Mouse (Mus musculus) forebrain, embryonic 14.5 days (tissue): Measurements from ENCODE around the gene Kif14. TPM values are rescaled to one million over a fixed set of nuclear protein-coding genes. Genes with fewer than 3 reads are reported as not detected.

Source experiments
- ATAC-seq: fragments of 200-750 bp; cut with Nextera tagmentation; 2 replicates; pipeline ENCODE4 v1.8.0; 2017; ENCODE audit warnings: mild to moderate bottlenecking, moderate library complexity
- DNase-seq: peaks from one replicate; pipeline ENCODE4 v3.0.0-alpha.2; 2015; ENCODE audit warnings: low spot score
- H3K27ac ChIP-seq: fragments of 300-500 bp; sonication (generic); 2 replicates; pipeline ENCODE4 v1.5.1; 2014; ENCODE audit warnings: low read depth, mild to moderate bottlenecking, control low read depth, low read length, moderate library complexity
- H3K27me3 ChIP-seq: fragments of 300-500 bp; sonication (generic); replicated peaks from 2 replicates; pipeline ENCODE4 v1.6.1; 2014; ENCODE audit warnings: low read length, control low read depth, mixed read lengths; ENCODE audit not compliant: control insufficient read depth, insufficient read depth
- H3K36me3 ChIP-seq: fragments of 300-500 bp; sonication (generic); 2 replicates; pipeline ENCODE4 v1.6.1; 2014; ENCODE audit warnings: low read length, control low read depth; ENCODE audit not compliant: control insufficient read depth, insufficient read depth
- H3K4me1 ChIP-seq: fragments of 300-500 bp; sonication (generic); 2 replicates; pipeline ENCODE4 v1.6.1; 2014; ENCODE audit warnings: antibody characterized with exemption, low read length, control low read depth; ENCODE audit not compliant: control insufficient read depth, insufficient read depth
- H3K4me2 ChIP-seq: fragments of 300-500 bp; sonication (generic); 2 replicates; pipeline ENCODE4 v1.6.1; 2014; ENCODE audit warnings: mild to moderate bottlenecking, control low read depth, low read length
- H3K4me3 ChIP-seq: fragments of 300-500 bp; sonication (generic); 2 replicates; pipeline ENCODE4 v1.5.1; 2014; ENCODE audit warnings: low read depth, low read length, control low read depth
- H3K9ac ChIP-seq: fragments of 300-500 bp; sonication (generic); 2 replicates; pipeline ENCODE4 v1.6.1; 2014; ENCODE audit warnings: mild to moderate bottlenecking, low read length, control low read depth, moderate library complexity
- H3K9me3 ChIP-seq: fragments of 300-500 bp; sonication (generic); replicated peaks from 2 replicates; pipeline ENCODE4 v1.6.1; 2016; ENCODE audit warnings: low read length, control low read depth, mixed read lengths; ENCODE audit not compliant: control insufficient read depth
- WGBS: fragments of 180-500 bp; shearing (Covaris S2); extraction: QIAGEN DNeasy Blood & Tissue Kit; methylation state at CpG from one replicate; pipeline ENCODE4 v1.1.7; 2014; 5-methylcytosine and 5-hydroxymethylcytosine counted together
- polyA plus RNA-seq: library from polyadenylated mRNA; unstranded; fragments of >200 nt; fragmentation: Nextera tagmentation; extraction: Ambion mirVana; gene quantifications from 2 replicates; pipeline ENCODE4 v1.2.1, GENCODE M21; 2014

Gene Kif14
- 3.2 and 3.5 TPM in 2 replicates for polyA plus RNA-seq

DNA sequence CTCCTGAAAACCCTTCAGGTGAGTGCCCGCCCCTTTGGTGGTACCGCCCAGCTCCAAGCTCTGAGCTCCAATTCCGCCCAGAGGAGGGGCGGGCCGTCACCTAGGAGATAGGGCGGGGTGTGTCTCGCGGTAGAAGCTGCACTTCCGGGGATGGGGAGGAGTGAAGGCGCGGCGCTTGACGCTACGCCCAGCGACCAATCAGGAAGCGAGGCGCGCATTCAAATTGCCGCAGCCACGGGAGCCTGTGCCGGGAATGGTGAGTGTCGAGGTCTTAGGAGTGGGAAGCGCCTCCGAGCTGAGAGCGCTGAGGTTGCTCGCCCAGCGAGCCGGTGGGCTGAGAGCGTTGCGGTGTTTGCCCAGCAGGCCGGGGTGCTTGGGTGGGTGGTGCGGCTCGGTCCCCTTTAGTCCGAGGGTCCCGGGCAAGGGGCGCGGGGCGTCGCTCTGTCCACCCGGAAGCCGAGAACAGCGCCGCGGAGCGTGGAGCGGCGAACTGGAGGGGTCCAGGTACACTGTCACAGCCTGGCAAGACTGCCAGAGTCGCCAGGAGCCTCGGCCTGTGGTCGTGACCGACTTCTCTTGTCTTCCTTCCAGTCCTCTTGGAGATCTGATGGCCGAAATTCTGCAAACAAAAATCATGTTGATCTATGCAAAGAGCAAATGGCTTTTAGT lies at the start of gene Kif14:
Gene Kif14 (plus strand): TSS at position 201 of the 669 bp plus-strand sequence.
- Histone ChIP-seq H3K9me3 (no peaks in the 10 kb centered on the region), H3K36me3 (0 out of 2 replicates have a peak, but pooled peaks cover 10% of the 10 kb centered on the region), H3K27ac (no peak within 1 kb of the TSS), H3K9ac (peak within 1 kb of the TSS; percentile 61), H3K4me1 (peaks cover 7% of the 10 kb centered on the region), H3K4me2 (peak within 1 kb of the TSS; percentile 84), H3K27me3 (no peaks in the 10 kb centered on the region), H3K4me3 (peak within 1 kb of the TSS; percentile 50)
- 1% methylated on average over 52 of the region's 52 CpGs for WGBS
- peak; percentile 99 for ATAC-seq
- peak; percentile 98 for DNase-seq

DNA sequence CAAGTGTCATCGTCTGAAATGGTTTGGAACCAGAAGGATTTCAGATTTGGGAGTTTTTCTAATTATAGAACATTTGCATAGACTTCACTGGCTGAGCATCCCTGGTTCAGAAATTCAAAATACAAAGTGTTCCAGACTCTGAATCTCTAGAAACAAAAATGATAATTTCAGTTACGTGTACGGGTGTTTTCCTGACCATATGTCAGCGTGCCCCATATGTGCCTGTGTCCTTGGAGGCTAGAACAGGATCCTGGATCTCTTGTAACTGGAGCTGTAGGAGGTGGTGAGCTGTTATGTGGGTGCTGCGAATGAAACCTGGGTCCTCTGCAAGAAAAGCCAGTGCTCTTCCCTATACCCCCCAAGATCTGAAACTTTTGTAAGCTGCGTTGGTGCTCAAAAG lies 47.8 kb upstream of the Kif14 start:
- Histone ChIP-seq H3K9ac (no peak overlapping the region), H3K4me1 (0 out of 2 replicates have a peak, but pooled peaks cover 2% of the 10 kb centered on the region), H3K36me3 (peaks cover 8% of the 10 kb centered on the region; the same call in 1 of the 2 replicates), H3K27ac (no peak overlapping the region), H3K4me2 (no peak overlapping the region), H3K9me3 (no peaks in the 10 kb centered on the region), H3K4me3 (no peak overlapping the region), H3K27me3 (no peaks in the 10 kb centered on the region)
- 94% methylated on average over 6 of the region's 6 CpGs for WGBS
- DNase-seq (no peak), ATAC-seq (no peak)

DNA sequence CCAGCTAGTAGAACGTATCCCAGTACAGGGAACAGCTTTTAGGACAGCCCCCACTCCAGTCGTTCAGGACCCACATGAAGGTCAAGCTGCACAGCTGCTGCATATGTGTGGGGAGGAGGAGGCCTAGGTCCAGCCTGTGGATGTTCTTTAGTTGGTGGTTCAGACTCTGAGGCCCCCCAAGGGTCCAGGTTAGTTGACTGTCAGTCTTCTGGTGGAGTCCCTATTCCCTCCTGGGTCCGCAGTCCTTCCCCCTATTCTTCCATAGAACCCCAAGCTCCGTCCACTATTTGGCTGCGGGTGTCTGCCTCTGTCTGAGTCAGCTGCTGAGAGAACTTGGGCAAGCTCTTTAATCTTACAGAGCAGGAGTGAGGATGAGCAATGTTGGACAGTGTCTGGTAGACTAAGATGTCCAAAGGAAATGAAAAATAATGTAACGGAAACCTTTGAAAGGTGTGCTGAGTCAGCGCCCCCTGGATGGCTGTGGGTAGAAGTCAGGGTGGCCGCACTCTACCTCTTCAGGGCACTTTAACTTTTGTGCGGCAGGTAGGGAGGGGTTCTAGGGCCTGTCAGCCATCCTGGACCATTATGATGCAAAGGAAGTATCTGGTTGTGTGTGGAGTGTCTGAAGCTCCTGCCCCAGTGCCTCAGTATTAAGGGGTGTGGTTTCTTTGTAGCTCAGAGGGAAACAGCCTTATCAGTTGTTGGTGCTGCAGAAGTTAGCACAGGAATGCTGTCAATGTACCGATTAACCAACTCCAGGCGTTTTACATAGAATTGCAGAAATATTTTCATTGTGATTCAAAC lies 38.8 kb upstream of the Kif14 start:
- Histone ChIP-seq H3K27me3 (no peaks in the 10 kb centered on the region), H3K4me1 (no peaks in the 10 kb centered on the region), H3K27ac (no peak overlapping the region), H3K4me3 (no peak overlapping the region), H3K4me2 (no peak overlapping the region), H3K9me3 (no peaks in the 10 kb centered on the region), H3K9ac (no peak overlapping the region), H3K36me3 (peaks cover 8% of the 10 kb centered on the region)
- WGBS, result 77% methylated on average over 11 of the region's 11 CpGs
- DNase-seq (no peak), ATAC-seq (no peak)

DNA sequence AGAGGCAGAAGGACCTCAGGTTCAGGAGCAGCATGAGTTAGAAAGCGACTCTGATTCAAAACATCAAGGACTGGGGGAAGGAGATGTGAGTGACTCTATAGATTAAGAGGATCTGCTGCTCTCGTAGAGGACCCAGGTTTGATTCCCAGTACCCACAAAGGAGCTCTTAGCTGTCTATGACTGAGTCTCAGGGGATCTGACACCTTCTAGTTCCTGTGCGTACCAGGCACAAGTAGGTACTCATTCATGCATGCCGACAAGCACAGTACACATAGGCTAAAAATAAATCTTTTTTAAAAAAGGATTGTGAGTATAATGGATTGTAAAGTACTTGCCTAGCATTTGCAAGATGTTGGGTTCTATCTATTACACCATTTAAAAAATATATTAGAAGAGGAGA lies 37.2 kb upstream of the Kif14 start:
- no peaks in the 10 kb centered on the region for H3K9me3 ChIP-seq
- no peak overlapping the region for H3K4me2 ChIP-seq
- no peak for ATAC-seq
- H3K27me3 ChIP-seq, result no peaks in the 10 kb centered on the region
- WGBS, result 89% methylated on average over 4 of the region's 4 CpGs
- no peak overlapping the region for H3K27ac ChIP-seq
- peaks cover 19% of the 10 kb centered on the region for H3K36me3 ChIP-seq
- H3K9ac ChIP-seq, result no peak overlapping the region
- DNase-seq, result no peak
- H3K4me1 ChIP-seq, result no peaks in the 10 kb centered on the region
- no peak overlapping the region for H3K4me3 ChIP-seq

DNA sequence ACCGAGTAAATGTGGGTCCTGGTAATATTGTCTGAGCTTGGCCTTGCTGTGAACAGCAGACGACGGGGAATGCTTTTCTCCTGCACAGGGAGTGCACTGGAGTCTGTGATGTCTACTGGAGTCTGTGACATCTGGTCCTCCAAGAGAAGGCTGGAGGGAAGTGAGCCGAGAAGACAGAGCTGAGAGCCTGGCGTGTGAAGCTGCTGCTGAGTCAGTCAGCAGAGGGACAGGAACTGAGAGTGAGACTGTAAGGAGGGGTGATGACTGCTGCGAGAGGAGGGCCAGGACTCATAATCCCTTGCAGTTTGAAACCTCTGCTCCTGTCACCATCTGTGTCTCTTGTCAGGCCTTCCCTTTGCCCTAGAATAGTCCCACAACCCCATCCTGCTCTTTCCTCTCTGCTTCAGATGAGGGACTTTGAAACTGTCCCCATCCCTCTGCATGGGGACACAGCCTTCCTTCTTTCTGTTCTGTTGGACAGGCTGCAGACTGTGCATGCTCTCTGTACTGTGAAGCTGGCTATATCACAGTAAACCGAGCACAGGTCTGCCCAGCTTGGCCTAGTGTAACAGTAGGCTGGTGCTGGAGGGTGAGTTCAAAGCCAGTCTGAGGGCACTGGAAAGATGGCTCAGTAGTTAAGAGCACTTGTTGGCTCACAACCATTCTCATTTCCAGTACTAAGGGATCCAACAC lies 35.9 kb upstream of the Kif14 start:
- WGBS, result 71% methylated on average over 7 of the region's 7 CpGs

DNA sequence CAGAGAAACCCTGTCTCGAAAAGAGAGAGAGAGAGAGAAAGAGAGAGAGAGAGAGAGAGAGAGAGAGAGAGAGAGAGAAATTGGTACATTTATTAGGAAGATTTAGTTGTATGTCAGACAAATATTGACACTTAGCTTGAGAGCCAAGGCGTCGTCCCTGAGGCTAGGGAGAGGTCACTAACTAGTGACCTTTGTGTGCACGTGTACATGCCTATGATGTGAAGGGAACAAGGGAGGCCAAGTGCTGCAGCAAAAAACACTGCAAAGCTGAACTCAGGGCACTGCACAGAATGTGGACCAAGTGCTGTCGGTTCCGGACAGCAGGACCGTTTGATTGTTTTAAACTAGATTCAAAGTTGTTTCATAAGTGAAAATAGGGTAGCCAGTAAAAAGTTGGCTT lies 25.4 kb upstream of the Kif14 start:
- H3K36me3 ChIP-seq, result peaks cover 4% of the 10 kb centered on the region; the same call in 1 of the 2 replicates
- no peak for ATAC-seq
- WGBS, result 95% methylated on average over 7 of the region's 7 CpGs

More for the DNA sequence above, 35.9 kb upstream of the Kif14 start:
- Histone ChIP-seq H3K9ac (no peak overlapping the region), H3K27ac (no peak overlapping the region), H3K27me3 (no peaks in the 10 kb centered on the region), H3K4me1 (no peaks in the 10 kb centered on the region), H3K4me2 (no peak overlapping the region), H3K9me3 (no peaks in the 10 kb centered on the region), H3K4me3 (no peak overlapping the region), H3K36me3 (peaks cover 19% of the 10 kb centered on the region)
- no peak for DNase-seq
- no peak for ATAC-seq

DNA sequence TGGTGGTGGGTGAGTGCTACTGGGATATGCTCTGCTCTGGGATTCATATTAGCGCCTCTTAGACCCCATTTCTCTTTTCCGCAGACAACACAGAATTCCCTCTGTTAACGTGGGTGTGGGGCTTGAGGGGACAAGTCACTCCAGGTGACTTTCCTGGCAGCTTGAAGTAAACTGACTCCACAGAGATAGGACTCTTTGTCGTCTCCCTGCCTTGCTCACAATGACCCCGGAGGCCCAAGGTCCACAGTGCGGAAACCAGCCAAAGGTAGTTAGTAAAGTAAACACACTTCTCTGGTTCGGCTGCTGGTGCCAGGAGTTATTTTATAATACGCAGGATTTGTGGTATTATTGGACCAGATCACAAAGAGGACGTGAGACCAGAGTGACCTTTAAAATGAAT lies 23.3 kb upstream of the Kif14 start:
- H3K4me3 ChIP-seq, result no peak overlapping the region
- ATAC-seq, result no peak
- no peak overlapping the region for H3K4me2 ChIP-seq
- H3K27me3 ChIP-seq, result no peaks in the 10 kb centered on the region
- H3K9ac ChIP-seq, result no peak overlapping the region
- H3K4me1 ChIP-seq, result no peaks in the 10 kb centered on the region
- no peak overlapping the region for H3K27ac ChIP-seq
- H3K9me3 ChIP-seq, result no peaks in the 10 kb centered on the region
- 71% methylated on average over 9 of the region's 9 CpGs for WGBS
- 0 out of 2 replicates have a peak, but pooled peaks cover 4% of the 10 kb centered on the region for H3K36me3 ChIP-seq
- no peak for DNase-seq

More for the DNA sequence above, 25.4 kb upstream of the Kif14 start:
- Histone ChIP-seq H3K9ac (no peak overlapping the region), H3K4me2 (no peak overlapping the region), H3K4me1 (no peaks in the 10 kb centered on the region), H3K27ac (no peak overlapping the region), H3K9me3 (no peaks in the 10 kb centered on the region), H3K27me3 (no peaks in the 10 kb centered on the region), H3K4me3 (no peak overlapping the region)
- DNase-seq, result no peak

DNA sequence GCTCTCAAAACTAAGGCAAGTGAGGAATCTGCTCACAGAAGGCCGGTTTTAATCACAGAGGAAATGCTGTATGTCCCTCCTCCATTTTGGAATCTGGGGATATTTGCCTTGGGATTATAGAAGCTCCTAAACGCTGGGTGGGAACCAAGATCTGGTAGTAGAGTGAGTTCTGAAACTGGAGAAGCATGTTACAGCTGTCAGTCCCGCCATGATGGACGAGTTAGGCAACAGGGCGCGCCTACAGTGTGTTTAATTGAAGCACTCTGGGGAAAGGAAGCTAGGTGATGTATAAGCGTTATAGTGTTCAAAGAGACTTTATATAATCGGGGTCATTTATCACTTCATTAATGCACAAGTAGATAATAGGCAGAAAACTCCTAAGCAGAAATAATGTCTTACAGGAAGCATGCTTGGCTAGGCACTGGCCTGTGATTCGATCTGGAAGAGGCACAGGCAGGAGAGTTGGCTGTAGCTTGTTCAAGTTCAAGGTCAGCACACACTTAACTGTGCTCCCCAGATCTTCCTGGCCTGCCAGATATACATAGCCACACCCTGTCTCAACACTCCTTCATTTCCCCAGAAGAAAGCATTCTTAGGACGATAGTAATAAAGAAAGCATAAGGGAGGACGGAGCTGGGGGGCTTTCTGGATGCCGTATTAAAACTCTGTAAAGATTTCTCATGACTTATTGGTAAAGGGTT lies 21.4 kb upstream of the Kif14 start:
- H3K4me2 ChIP-seq, result no peak overlapping the region
- DNase-seq, result no peak
- no peaks in the 10 kb centered on the region for H3K9me3 ChIP-seq

More for the DNA sequence above, 21.4 kb upstream of the Kif14 start:
- Histone ChIP-seq H3K36me3 (0 out of 2 replicates have a peak, but pooled peaks cover 4% of the 10 kb centered on the region), H3K27ac (no peak overlapping the region), H3K4me1 (no peaks in the 10 kb centered on the region), H3K4me3 (no peak overlapping the region), H3K9ac (no peak overlapping the region), H3K27me3 (no peaks in the 10 kb centered on the region)
- no peak for ATAC-seq
- WGBS, result 89% methylated on average over 12 of the region's 12 CpGs
